Mouse (Mus musculus) intestine, embryonic 16.5 days (tissue): ENCODE results near the gene Pacrg. TPM values are rescaled to one million over a fixed set of nuclear protein-coding genes. Genes with fewer than 3 reads are reported as not detected.

Experiments used
- ATAC-seq: fragments of 200-750 bp; cut with Nextera tagmentation; 2 replicates; pipeline ENCODE4 v1.8.0; 2017; ENCODE audit warnings: moderate TSS enrichment, moderate library complexity
- H3K27ac ChIP-seq: fragments of 300-500 bp; sonication (generic); 2 replicates; pipeline ENCODE4 v1.5.1; 2014; ENCODE audit warnings: mild to moderate bottlenecking, low read length
- H3K27me3 ChIP-seq: fragments of 300-500 bp; sonication (generic); replicated peaks from 2 replicates; pipeline ENCODE4 v1.6.1; 2014; ENCODE audit warnings: low read length, control low read depth, mixed read lengths; ENCODE audit not compliant: control insufficient read depth, insufficient read depth
- H3K36me3 ChIP-seq: fragments of 300-500 bp; sonication (generic); 2 replicates; pipeline ENCODE4 v1.6.1; 2014; ENCODE audit warnings: low read length, control low read depth; ENCODE audit not compliant: control insufficient read depth, insufficient read depth
- H3K4me1 ChIP-seq: fragments of 300-500 bp; sonication (generic); 2 replicates; pipeline ENCODE4 v1.6.1; 2014; ENCODE audit warnings: low read length, control low read depth, mixed read lengths; ENCODE audit not compliant: control insufficient read depth, insufficient read depth
- H3K4me2 ChIP-seq: fragments of 300-500 bp; sonication (generic); 2 replicates; pipeline ENCODE4 v1.6.1; 2014; ENCODE audit warnings: low read depth, low read length, control low read depth
- H3K4me3 ChIP-seq: fragments of 300-500 bp; sonication (generic); 2 replicates; pipeline ENCODE4 v1.5.1; 2014; ENCODE audit warnings: mild to moderate bottlenecking, low read length
- H3K9ac ChIP-seq: fragments of 300-500 bp; sonication (generic); 2 replicates; pipeline ENCODE4 v1.6.1; 2014; ENCODE audit warnings: low read depth, low read length
- H3K9me3 ChIP-seq: fragments of 300-500 bp; sonication (generic); 2 replicates; pipeline ENCODE4 v1.6.1; 2016; ENCODE audit warnings: low read length, control low read depth; ENCODE audit not compliant: control insufficient read depth
- WGBS: fragments of 180-500 bp; shearing (Covaris S2); extraction: QIAGEN DNeasy Blood & Tissue Kit; methylation state at CpG from one replicate; pipeline ENCODE4 v1.1.7; 2014; 5-methylcytosine and 5-hydroxymethylcytosine counted together
- polyA plus RNA-seq: library from polyadenylated mRNA; unstranded; fragments of >200 nt; fragmentation: Nextera tagmentation; extraction: Ambion mirVana; gene quantifications from 2 replicates; pipeline ENCODE4 v1.2.1, GENCODE M21; 2015

Gene Pacrg
- polyA plus RNA-seq, 1 experiment from 2014 or later: 0.66 TPM

DNA sequence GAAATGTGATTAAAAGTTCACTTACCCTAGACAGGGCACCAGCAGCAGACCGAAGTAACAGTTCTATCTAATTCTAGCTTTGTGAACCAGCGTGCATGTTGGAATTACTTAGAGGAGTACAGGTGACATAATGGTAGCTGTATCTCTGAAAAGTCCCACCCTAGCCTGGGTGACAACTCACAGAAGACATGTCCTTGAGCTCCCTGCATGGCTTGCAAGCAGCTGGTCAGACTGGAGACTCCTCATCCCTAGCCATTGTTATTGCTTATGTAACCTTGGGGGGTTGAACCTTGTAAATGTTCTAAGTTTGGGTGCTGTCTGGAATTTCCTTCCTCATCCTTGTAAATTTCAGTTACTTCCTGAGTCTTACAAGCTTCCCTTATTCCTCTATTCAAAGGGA lies 462.5 kb downstream of the Pacrg start:
- no peak for ATAC-seq
- Histone ChIP-seq H3K9me3 (no peaks in the 10 kb centered on the region), H3K9ac (no peak overlapping the region), H3K4me3 (no peak overlapping the region), H3K36me3 (no peaks in the 10 kb centered on the region), H3K4me1 (no peaks in the 10 kb centered on the region), H3K27me3 (no peaks in the 10 kb centered on the region), H3K27ac (no peak overlapping the region), H3K4me2 (no peak overlapping the region)
- WGBS: 92% methylated on average over 2 of the region's 2 CpGs

DNA sequence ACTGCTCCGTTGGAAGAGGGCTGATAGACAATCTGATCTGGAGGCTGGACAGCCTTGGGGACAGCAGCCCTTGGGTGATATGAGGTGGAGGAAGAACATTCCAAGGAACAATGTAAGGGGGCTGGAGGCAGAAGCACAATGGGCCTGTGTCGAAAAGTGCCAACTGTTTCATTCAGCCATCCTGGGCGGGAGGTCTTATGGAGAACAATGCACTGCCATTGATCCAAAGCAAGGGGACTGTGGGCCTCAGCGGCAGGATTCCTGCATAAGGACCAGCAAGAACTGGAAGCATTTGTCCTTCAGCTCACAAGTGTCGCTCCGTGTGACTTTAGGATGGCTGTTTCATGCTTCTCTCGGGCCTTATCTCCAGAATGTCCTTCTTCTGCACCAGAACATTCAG lies 465.8 kb downstream of the Pacrg start:
- no peak overlapping the region for H3K4me2 ChIP-seq
- no peak overlapping the region for H3K4me3 ChIP-seq
- ATAC-seq: no peak
- 61% methylated on average over 7 of the region's 7 CpGs for WGBS
- no peak overlapping the region for H3K9ac ChIP-seq
- no peaks in the 10 kb centered on the region for H3K9me3 ChIP-seq
- no peaks in the 10 kb centered on the region for H3K27me3 ChIP-seq
- no peaks in the 10 kb centered on the region for H3K36me3 ChIP-seq
- H3K27ac ChIP-seq: no peak overlapping the region
- H3K4me1 ChIP-seq: peaks cover 3% of the 10 kb centered on the region; the same call in 1 of the 2 replicates

DNA sequence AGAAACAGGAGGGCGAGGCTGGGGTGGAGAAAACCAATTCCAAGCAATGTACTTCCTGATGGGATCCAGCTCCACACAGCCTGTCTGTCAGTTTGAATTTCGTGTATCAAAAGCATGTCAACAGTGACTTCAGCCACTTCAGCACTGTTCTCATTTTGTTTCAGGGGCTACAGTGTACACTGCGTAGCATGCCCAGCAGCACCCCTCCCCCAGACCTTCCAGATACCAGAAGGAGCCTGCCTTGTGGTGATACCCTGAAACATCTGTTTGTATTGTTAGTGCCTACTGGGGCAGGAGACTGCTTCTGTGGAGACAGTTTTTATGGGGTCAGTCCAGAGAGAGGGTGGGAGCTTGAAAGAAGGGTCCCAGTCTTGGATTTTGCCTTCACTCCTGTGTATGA lies 466.4 kb downstream of the Pacrg start:
- Histone ChIP-seq H3K9me3 (no peaks in the 10 kb centered on the region), H3K9ac (no peak overlapping the region), H3K27me3 (no peaks in the 10 kb centered on the region), H3K36me3 (no peaks in the 10 kb centered on the region), H3K27ac (no peak overlapping the region), H3K4me1 (peaks cover 3% of the 10 kb centered on the region; the same call in 1 of the 2 replicates), H3K4me3 (no peak overlapping the region), H3K4me2 (no peak overlapping the region)
- WGBS: 72% methylated on average over 3 of the region's 3 CpGs
- no peak for ATAC-seq

DNA sequence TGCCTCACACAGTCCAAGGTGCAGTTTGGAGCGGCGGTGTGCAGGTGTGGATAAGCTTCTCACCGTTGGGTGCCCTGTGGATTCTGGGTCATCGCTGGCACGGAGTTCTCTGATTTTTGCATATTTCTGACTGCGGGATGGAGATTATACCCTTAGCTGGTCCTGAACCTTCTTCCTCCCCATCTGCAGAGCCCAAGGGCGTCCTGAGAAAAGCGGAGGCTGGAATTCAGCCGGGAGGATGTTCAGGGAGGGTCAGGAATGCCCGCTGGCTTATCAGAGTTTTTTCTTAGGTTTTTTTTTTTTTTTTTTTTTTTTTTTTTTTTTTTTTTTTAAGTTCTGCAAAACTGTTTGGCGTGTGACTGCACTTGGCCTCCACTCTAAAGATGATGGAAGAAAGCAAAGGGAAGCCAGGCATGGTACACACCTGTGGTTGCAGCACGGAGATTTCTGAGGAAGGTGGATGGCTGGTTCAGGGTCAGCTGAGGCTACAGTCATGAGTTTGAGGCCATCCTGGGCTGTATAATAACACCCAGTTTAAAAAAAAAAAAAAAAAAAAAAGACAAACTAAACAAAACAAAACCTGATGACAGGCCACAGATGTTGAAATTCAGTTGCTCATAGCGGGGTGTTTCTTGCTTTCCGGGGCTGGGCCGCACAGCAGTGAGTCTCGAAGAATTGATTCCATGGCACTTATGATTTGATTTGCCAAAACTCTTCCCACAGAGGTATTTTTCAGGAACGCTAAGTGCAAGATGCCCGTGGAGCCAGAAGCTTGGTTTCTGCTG lies 467.9 kb downstream of the Pacrg start:
- no peak for ATAC-seq
- no peak overlapping the region for H3K4me3 ChIP-seq
- H3K36me3 ChIP-seq: no peaks in the 10 kb centered on the region

DNA sequence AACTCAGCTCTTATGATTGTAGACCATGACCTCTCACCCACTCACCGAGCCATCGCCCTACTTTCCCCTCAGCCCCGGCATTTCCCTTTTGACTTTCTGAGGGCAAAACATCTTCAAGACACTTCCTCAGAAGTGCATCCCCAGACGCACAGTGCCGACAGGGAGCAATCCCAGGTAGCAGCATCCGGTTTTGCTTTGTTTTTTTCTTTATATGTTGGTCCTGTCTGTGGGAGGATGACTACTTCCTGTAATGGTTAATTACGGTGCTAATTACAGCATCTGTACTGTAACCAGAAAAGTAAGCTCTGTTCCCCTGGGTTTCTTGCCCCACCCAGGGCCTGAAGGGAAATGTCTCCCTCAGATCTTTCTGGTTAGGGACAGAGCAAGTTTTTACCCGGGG lies 468.6 kb downstream of the Pacrg start:
- no peak overlapping the region for H3K4me2 ChIP-seq
- ATAC-seq: peak; percentile 29; the same call in 1 of the 2 replicates

More for the DNA sequence above, 467.9 kb downstream of the Pacrg start:
- Histone ChIP-seq H3K9me3 (no peaks in the 10 kb centered on the region), H3K27ac (peak overlapping the region; percentile 9; the same call in 1 of the 2 replicates), H3K4me1 (peaks cover 3% of the 10 kb centered on the region; the same call in 1 of the 2 replicates), H3K4me2 (no peak overlapping the region), H3K27me3 (no peaks in the 10 kb centered on the region), H3K9ac (no peak overlapping the region)
- WGBS: 63% methylated on average over 18 of the region's 18 CpGs

GRCm38 (mm10) chr17:10370660-10371130 lies 469.4 kb downstream of the Pacrg start:
- no peak for ATAC-seq
- no peak overlapping the region for H3K27ac ChIP-seq

More for the DNA sequence above, 468.6 kb downstream of the Pacrg start:
- Histone ChIP-seq H3K4me3 (no peak overlapping the region), H3K27me3 (no peaks in the 10 kb centered on the region), H3K9me3 (no peaks in the 10 kb centered on the region), H3K9ac (no peak overlapping the region), H3K27ac (no peak overlapping the region), H3K4me1 (peaks cover 5% of the 10 kb centered on the region; the same call in 1 of the 2 replicates), H3K36me3 (no peaks in the 10 kb centered on the region)
- 67% methylated on average over 8 of the region's 8 CpGs for WGBS

GRCm38 (mm10) chr17:10369961-10370659 lies 470.0 kb downstream of the Pacrg start:
- no peak overlapping the region for H3K4me3 ChIP-seq
- no peak overlapping the region for H3K4me2 ChIP-seq
- H3K27ac ChIP-seq: no peak overlapping the region
- no peak overlapping the region for H3K9ac ChIP-seq
- ATAC-seq: 0 out of 2 replicates have a peak, but pooled peaks have one; percentile 32
- H3K36me3 ChIP-seq: no peaks in the 10 kb centered on the region
- peaks cover 5% of the 10 kb centered on the region; the same call in 1 of the 2 replicates for H3K4me1 ChIP-seq
- no peaks in the 10 kb centered on the region for H3K27me3 ChIP-seq
- 85% methylated on average over 13 of the region's 13 CpGs for WGBS
- no peaks in the 10 kb centered on the region for H3K9me3 ChIP-seq

More at GRCm38 (mm10) chr17:10370660-10371130, 469.4 kb downstream of the Pacrg start:
- no peaks in the 10 kb centered on the region for H3K27me3 ChIP-seq
- H3K9me3 ChIP-seq: no peaks in the 10 kb centered on the region
- H3K4me3 ChIP-seq: no peak overlapping the region
- H3K4me1 ChIP-seq: peaks cover 5% of the 10 kb centered on the region; the same call in 1 of the 2 replicates
- no peaks in the 10 kb centered on the region for H3K36me3 ChIP-seq
- H3K9ac ChIP-seq: no peak overlapping the region
- no peak overlapping the region for H3K4me2 ChIP-seq
- WGBS: 71% methylated on average over 8 of the region's 8 CpGs

GRCm38 (mm10) chr17:10367044-10367443 lies 473.1 kb downstream of the Pacrg start:
- WGBS: 77% methylated on average over 5 of the region's 5 CpGs
- Histone ChIP-seq H3K4me2 (no peak overlapping the region), H3K9me3 (no peaks in the 10 kb centered on the region), H3K27ac (no peak overlapping the region), H3K36me3 (no peaks in the 10 kb centered on the region), H3K4me1 (peaks cover 5% of the 10 kb centered on the region; the same call in 1 of the 2 replicates), H3K9ac (no peak overlapping the region), H3K27me3 (no peaks in the 10 kb centered on the region), H3K4me3 (no peak overlapping the region)
- no peak for ATAC-seq

DNA sequence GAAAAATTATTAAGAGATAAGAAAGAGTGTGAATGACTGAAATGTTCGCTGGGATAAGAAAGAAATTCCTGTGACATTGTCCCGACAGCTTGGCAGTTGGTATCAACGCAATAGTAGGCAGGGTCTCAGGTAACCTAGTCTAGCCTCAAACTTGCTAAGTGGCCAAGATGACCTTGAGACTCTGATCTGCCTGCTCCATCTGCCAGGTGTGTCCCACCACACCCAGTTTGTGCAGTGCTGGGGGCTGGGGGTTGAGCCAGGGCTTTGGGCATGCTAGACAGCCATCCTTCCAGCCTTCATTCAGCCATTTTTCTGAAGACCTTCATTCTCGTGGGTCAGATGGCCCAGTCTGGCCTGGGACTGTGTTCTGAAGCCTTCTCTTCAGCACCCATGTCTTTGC lies 473.5 kb downstream of the Pacrg start:
- 0 out of 2 replicates have a peak, but pooled peaks cover 2% of the 10 kb centered on the region for H3K4me1 ChIP-seq
- H3K4me2 ChIP-seq: no peak overlapping the region
- H3K27me3 ChIP-seq: no peaks in the 10 kb centered on the region
- H3K36me3 ChIP-seq: no peaks in the 10 kb centered on the region
- no peak overlapping the region for H3K9ac ChIP-seq
- no peaks in the 10 kb centered on the region for H3K9me3 ChIP-seq
- no peak for ATAC-seq
- no peak overlapping the region for H3K4me3 ChIP-seq
- no peak overlapping the region for H3K27ac ChIP-seq
- 70% methylated on average over 4 of the region's 4 CpGs for WGBS
